Mouse (Mus musculus) lung, embryonic 14.5 days (tissue): ENCODE measurements around the gene Kndc1. TPM values are rescaled to one million over a fixed set of nuclear protein-coding genes. Genes with fewer than 3 reads are reported as not detected.

Experiments
- ATAC-seq: fragments of 200-750 bp; cut with Nextera tagmentation; 2 replicates; pipeline ENCODE4 v1.8.0; 2017; ENCODE audit warnings: mild to moderate bottlenecking, moderate TSS enrichment, moderate library complexity; ENCODE audit not compliant: insufficient read depth
- DNase-seq: peaks from one replicate; pipeline ENCODE4 v3.0.0-alpha.2; 2015
- H3K27ac ChIP-seq: fragments of 300-500 bp; sonication (generic); 2 replicates; pipeline ENCODE4 v1.5.1; 2014; ENCODE audit warnings: low read depth, mild to moderate bottlenecking, moderate library complexity
- H3K27me3 ChIP-seq: fragments of 300-500 bp; sonication (generic); 2 replicates; pipeline ENCODE4 v1.6.1; 2014; ENCODE audit warnings: low read length, control low read depth; ENCODE audit not compliant: insufficient read depth
- H3K36me3 ChIP-seq: fragments of 300-500 bp; sonication (generic); 2 replicates; pipeline ENCODE4 v1.6.1; 2014; ENCODE audit warnings: control low read depth; ENCODE audit not compliant: insufficient read depth
- H3K4me1 ChIP-seq: fragments of 300-500 bp; sonication (generic); 2 replicates; pipeline ENCODE4 v1.6.1; 2014; ENCODE audit warnings: antibody characterized with exemption, control low read depth; ENCODE audit not compliant: insufficient read depth
- H3K4me2 ChIP-seq: fragments of 300-500 bp; sonication (generic); 2 replicates; pipeline ENCODE4 v1.6.1; 2014; ENCODE audit warnings: mild to moderate bottlenecking
- H3K4me3 ChIP-seq: fragments of 300-500 bp; sonication (generic); 2 replicates; pipeline ENCODE4 v1.5.1; 2014; ENCODE audit warnings: low read depth, low read length
- H3K9ac ChIP-seq: fragments of 300-500 bp; sonication (generic); 2 replicates; pipeline ENCODE4 v1.6.1; 2014
- H3K9me3 ChIP-seq: fragments of 300-500 bp; sonication (generic); 2 replicates; pipeline ENCODE4 v1.6.1; 2016; ENCODE audit warnings: low read depth, low read length, control low read depth
- CTCF ChIP-seq: IDR thresholded peaks from 2 replicates; pipeline ENCODE4 v1.5.1; 2016; ENCODE audit warnings: antibody characterized with exemption, low read depth
- WGBS: fragments of 180-500 bp; shearing (Covaris S2); extraction: QIAGEN DNeasy Blood & Tissue Kit; methylation state at CpG from one replicate; pipeline ENCODE4 v1.1.7; 2014; 5-methylcytosine and 5-hydroxymethylcytosine counted together
- polyA plus RNA-seq: library from polyadenylated mRNA; unstranded; fragments of >200 nt; fragmentation: Nextera tagmentation; extraction: Ambion mirVana; gene quantifications from 2 replicates; pipeline ENCODE4 v1.2.1, GENCODE M21; 2014

Kndc1 gene
- polyA plus RNA-seq, 1 experiment from 2014 or later = 0.53 TPM

DNA sequence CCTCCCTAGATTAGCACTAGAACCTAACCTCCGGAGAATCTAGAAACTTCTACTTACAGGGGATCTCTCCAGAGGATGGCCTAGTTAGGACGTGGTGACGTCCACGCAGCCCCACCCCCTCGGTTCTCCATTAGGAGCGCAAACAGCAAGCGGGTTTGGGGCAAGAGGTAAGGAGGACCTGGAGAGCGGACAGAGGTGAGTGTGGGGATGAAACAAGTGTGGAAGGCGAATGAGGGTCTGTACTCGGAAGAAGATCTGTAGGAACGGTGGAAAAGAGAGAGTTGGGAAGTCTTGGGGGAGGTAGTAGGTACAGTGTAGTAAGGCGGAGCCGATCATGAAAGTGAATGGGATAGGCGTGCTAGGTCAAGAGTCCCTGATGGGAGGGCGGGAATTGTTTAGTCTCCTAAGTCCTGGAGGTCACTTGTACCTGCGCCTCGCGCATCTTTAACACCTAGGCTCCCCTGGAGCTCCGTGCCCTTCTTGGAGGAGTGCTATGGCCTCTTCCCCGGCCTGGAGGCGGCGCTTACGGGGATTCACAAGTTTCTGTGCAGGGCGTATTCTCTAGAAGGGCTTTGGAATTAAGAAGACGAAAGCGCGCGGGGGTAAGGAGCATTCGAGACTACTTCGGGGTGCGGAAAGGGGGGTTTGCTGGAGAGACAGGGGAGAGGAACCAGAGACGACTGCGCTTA, 55.9 kb downstream of the Kndc1 start:
- under 1% methylated on average over 33 of the region's 33 CpGs for WGBS
- H3K36me3 ChIP-seq = no peaks in the 10 kb centered on the region
- H3K27ac ChIP-seq = peak overlapping the region; percentile 32
- TF ChIP-seq CTCF = no peak
- no peaks in the 10 kb centered on the region for H3K9me3 ChIP-seq
- H3K4me3 ChIP-seq = peak overlapping the region; percentile 44
- H3K9ac ChIP-seq = peak overlapping the region; percentile 57
- H3K27me3 ChIP-seq = peaks cover 25% of the 10 kb centered on the region
- no peaks in the 10 kb centered on the region for H3K4me1 ChIP-seq
- peak; percentile 82 for ATAC-seq
- peak overlapping the region; percentile 93 for H3K4me2 ChIP-seq
- DNase-seq = peak; percentile 70

DNA sequence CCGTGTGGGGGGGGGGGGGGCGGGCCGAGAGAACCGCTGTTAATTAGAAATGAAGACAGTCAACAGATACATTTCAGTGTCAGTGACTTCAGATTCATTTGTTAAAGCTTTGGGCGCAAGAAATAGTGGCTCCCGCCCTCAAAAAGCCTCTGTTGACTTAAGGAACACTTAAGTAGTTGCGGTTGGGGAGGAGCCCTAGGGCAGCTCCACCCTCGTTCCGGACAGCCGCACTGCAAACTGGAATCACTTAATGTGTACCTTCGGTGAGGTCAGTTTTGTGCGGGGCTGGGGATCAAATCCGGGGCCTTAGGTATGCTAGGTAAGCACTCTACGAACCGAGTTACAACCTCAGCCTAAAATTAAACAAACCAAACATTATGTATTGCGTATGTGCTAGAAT, 56.6 kb downstream of the Kndc1 start:
- WGBS = 4% methylated on average over 16 of the region's 16 CpGs
- H3K27ac ChIP-seq = peak overlapping the region; percentile 32; the same call in 1 of the 2 replicates
- H3K9ac ChIP-seq = peak overlapping the region; percentile 57
- DNase-seq = peak; percentile 72
- peaks cover 18% of the 10 kb centered on the region for H3K27me3 ChIP-seq
- H3K4me3 ChIP-seq = peak overlapping the region; percentile 44
- no peaks in the 10 kb centered on the region for H3K9me3 ChIP-seq
- peak overlapping the region; percentile 93 for H3K4me2 ChIP-seq
- ATAC-seq = peak; percentile 35; the same call in 1 of the 2 replicates
- H3K4me1 ChIP-seq = no peaks in the 10 kb centered on the region
- no peaks in the 10 kb centered on the region for H3K36me3 ChIP-seq
- TF ChIP-seq CTCF = no peak

DNA sequence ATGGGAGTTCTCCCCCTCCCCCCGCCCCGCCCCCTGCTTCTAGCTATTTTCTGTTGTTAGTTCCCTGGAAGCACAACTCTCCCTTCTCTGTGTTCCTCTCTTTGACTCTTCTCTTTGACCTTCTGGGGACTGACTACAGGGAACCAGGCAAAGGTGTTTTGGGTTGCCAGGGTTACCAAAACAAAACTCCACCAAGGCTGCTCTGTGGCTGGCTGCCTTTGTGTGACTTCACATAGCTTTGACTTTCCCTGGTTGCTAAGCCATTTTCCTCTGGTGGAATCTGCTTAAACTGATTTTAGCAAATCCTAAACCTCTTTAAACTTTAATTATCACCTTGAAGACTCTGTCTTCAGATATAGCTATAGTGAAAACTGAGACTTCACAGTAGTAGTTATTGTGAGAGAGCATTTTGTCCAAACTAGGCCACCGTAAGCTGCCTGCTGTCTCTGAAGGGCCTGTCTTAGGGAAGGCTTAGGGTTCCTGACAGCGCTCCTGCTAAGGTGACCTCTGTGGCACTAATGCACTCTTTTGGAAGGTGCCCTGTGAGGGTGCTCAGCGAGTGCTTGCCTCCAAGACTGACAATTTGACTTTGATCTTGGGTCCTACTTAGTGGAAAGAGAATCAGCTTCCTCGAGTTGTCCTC, 57.6 kb downstream of the Kndc1 start:
- peaks cover 8% of the 10 kb centered on the region for H3K27me3 ChIP-seq

DNA sequence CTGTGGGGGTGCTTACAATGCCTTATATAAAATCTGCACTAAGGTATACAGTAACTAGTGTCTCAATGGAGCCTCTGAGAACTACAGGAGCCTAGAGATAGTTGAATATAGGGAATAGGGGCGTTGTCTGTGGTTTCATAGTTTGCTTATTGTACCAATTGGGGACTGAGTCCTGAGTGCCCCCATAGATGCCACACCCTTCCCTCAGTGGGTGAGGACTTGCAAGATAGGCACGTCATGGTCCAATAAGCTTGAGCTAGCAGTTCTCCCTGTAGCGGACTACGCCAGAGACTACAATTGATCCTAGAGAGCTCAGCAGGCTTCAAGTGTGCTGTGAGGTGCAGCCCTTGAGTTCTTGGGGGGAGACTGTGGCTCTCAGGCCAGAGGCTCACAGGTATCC, 61.0 kb downstream of the Kndc1 start:
- Histone ChIP-seq H3K4me3 (no peak overlapping the region), H3K4me2 (no peak overlapping the region), H3K27me3 (no peaks in the 10 kb centered on the region), H3K4me1 (no peaks in the 10 kb centered on the region), H3K27ac (no peak overlapping the region), H3K36me3 (no peaks in the 10 kb centered on the region), H3K9me3 (no peaks in the 10 kb centered on the region), H3K9ac (no peak overlapping the region)
- WGBS = 81% methylated on average over 4 of the region's 4 CpGs
- no peak for DNase-seq
- no peak for ATAC-seq
- no peak for TF ChIP-seq CTCF

More for the DNA sequence above, 57.6 kb downstream of the Kndc1 start:
- no peaks in the 10 kb centered on the region for H3K9me3 ChIP-seq
- ATAC-seq = no peak
- no peak overlapping the region for H3K9ac ChIP-seq
- H3K4me2 ChIP-seq = no peak overlapping the region
- H3K36me3 ChIP-seq = no peaks in the 10 kb centered on the region
- no peak overlapping the region for H3K4me3 ChIP-seq
- DNase-seq = no peak
- 65% methylated on average over 6 of the region's 6 CpGs for WGBS
- H3K4me1 ChIP-seq = no peaks in the 10 kb centered on the region
- no peak overlapping the region for H3K27ac ChIP-seq
- no peak for TF ChIP-seq CTCF

DNA sequence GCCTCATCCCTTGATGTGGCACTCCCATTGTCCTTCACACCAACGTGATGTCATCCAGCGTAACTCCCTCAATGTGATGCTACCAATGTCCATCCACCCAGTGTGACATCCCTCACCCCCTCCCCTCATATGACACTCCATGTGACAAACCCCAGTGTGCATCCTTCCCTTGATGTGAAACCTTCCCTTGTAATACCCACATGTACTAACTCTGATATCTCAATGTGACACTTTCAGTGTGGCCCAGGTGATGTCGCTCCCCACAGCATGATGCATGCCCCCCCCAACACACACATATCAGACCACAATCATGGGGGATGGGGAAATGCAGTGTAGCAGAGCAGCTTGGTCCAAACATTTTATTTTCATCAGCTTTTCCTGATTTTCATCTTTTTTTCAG, 62.2 kb downstream of the Kndc1 start:
- no peak overlapping the region for H3K4me3 ChIP-seq
- ATAC-seq = no peak
- no peaks in the 10 kb centered on the region for H3K4me1 ChIP-seq
- 68% methylated on average over 3 of the region's 3 CpGs for WGBS
- H3K27ac ChIP-seq = no peak overlapping the region
- no peaks in the 10 kb centered on the region for H3K9me3 ChIP-seq
- no peak overlapping the region for H3K4me2 ChIP-seq
- no peak overlapping the region for H3K9ac ChIP-seq
- H3K27me3 ChIP-seq = no peaks in the 10 kb centered on the region
- DNase-seq = no peak
- TF ChIP-seq CTCF = no peak
- H3K36me3 ChIP-seq = no peaks in the 10 kb centered on the region

DNA sequence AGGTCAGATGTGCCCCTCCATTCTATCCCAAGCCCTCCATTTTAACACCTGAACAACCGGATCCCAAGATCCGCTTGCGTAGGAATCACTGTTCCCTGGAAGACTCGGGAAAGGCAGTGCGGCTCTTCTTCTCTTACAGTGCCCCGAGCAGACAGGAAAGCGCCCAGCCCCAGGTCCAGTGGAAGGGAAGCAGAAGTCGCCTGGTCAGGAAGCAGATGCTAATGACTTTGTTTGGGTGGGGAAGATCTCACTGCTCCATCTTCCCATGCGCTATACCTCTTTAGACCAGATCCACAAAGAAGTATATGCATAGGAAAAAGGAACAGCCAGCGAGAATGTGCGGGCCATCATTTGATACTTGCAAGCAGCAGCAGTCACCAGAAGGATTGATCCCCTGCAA, 62.9 kb downstream of the Kndc1 start:
- no peak for TF ChIP-seq CTCF
- DNase-seq (peak; percentile 24), ATAC-seq (no peak)
- Histone ChIP-seq H3K4me3 (no peak overlapping the region), H3K27me3 (no peaks in the 10 kb centered on the region), H3K9me3 (no peaks in the 10 kb centered on the region), H3K9ac (no peak overlapping the region), H3K4me2 (no peak overlapping the region), H3K36me3 (no peaks in the 10 kb centered on the region), H3K4me1 (no peaks in the 10 kb centered on the region), H3K27ac (no peak overlapping the region)
- WGBS = 44% methylated on average over 11 of the region's 11 CpGs

DNA sequence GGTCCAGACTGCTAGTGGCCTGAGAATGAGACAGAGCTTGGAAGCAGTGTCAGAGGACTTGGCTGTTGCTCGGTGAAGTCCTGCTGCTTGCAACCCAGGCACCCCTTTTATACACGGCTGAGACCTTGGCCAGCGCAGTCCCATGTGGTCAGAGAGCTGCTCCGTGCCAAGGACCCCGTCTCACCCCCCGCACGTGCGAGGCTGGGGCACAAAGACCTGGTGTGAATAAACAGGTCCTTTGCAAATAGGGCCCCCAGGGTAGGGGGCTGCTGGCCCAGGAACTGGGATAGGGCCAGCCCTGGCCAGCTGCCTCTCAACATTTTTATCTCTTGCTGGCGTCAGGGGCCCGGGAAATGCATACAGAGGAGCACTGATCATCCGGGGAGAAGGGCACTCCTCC, 63.5 kb downstream of the Kndc1 start:
- DNase-seq (no peak), ATAC-seq (peak; percentile 33; the same call in 1 of the 2 replicates)
- no peak for TF ChIP-seq CTCF
- no peak overlapping the region for H3K27ac ChIP-seq
- H3K4me3 ChIP-seq = no peak overlapping the region
- 14% methylated on average over 11 of the region's 11 CpGs for WGBS
- H3K9me3 ChIP-seq = no peaks in the 10 kb centered on the region
- no peaks in the 10 kb centered on the region for H3K4me1 ChIP-seq
- H3K9ac ChIP-seq = peak overlapping the region; percentile 6; the same call in 1 of the 2 replicates
- no peaks in the 10 kb centered on the region for H3K36me3 ChIP-seq
- no peaks in the 10 kb centered on the region for H3K27me3 ChIP-seq
- H3K4me2 ChIP-seq = no peak overlapping the region
